Mouse (Mus musculus): ENCODE results near the gene Lbx1.

- TF ChIP-seq CTCF (IDR thresholded peaks at IDR 0.05; ENCODE audit: low read depth, low read length) (no peak), POLR2A (IDR thresholded peaks at IDR 0.05; ENCODE audit: borderline replicate concordance, low read depth, low read length) (no peak)
Observed at GRCm38 (mm10) chr19:45224286-45224559, 11.4 kb downstream of the Lbx1 start.
